Mouse (Mus musculus) myocyte (in vitro differentiated cells): ENCODE measurements around the gene Morn5. TPM values are rescaled to one million over a fixed set of nuclear protein-coding genes. Genes with fewer than 3 reads are reported as not detected.

Experiments
- H3K27me3 ChIP-seq: one replicate; pipeline ENCODE4 v1.6.1; 2011; ENCODE audit not compliant: control insufficient read depth, insufficient read depth, insufficient read length
- H3K36me3 ChIP-seq: one replicate; pipeline ENCODE4 v1.6.1; 2011; ENCODE audit not compliant: control insufficient read depth, insufficient read depth
- H3K4me2 ChIP-seq: one replicate; pipeline ENCODE4 v1.6.1; 2011; ENCODE audit warnings: low read depth, control low read depth
- H3K4me3 ChIP-seq: one replicate; pipeline ENCODE4 v1.5.1; 2011; ENCODE audit warnings: mild to moderate bottlenecking, control low read depth, moderate library complexity
- H3K79me2 ChIP-seq: one replicate; pipeline ENCODE4 v1.6.1; 2011; ENCODE audit not compliant: control insufficient read depth, insufficient read depth
- H3ac ChIP-seq: one replicate; pipeline ENCODE4 v1.6.1; 2011; ENCODE audit not compliant: control insufficient read depth, insufficient read length
- CEBPB ChIP-seq: IDR thresholded peaks from 2 replicates; pipeline ENCODE4 v1.6.1; 2011; ENCODE audit warnings: mild to moderate bottlenecking, moderate library complexity; ENCODE audit not compliant: poor library complexity, insufficient read depth, severe bottlenecking
- E2F4 ChIP-seq: IDR thresholded peaks from one replicate; pipeline ENCODE4 v1.6.1; 2011; ENCODE audit warnings: mild to moderate bottlenecking, control low read depth, moderate library complexity; ENCODE audit not compliant: insufficient read depth
- MAX ChIP-seq: IDR thresholded peaks from one replicate; pipeline ENCODE4 v1.6.1; 2011; ENCODE audit warnings: low read depth, mild to moderate bottlenecking, control low read depth
- MYOD1 ChIP-seq, 3 experiments: IDR thresholded peaks; one replicate each; pipeline ENCODE4 v1.6.1; 2011; ENCODE audit warnings: control low read depth in 2 of 3, low read depth in 2 of 3, mild to moderate bottlenecking in 2 of 3, moderate library complexity in 1 of 3; ENCODE audit not compliant: insufficient read length in 2 of 3, control insufficient read depth in 1 of 3
- MYOG ChIP-seq, 3 experiments: IDR thresholded peaks; one replicate each; pipeline ENCODE4 v1.6.1; 2011; ENCODE audit warnings: control low read depth in 2 of 3, low read depth in 2 of 3, mild to moderate bottlenecking in 2 of 3; ENCODE audit not compliant: insufficient read length in 2 of 3, control insufficient read depth in 1 of 3, insufficient read depth in 1 of 3
- POLR2A ChIP-seq: IDR thresholded peaks from one replicate; pipeline ENCODE4 v1.6.1; 2011; ENCODE audit warnings: low read depth, mild to moderate bottlenecking, control low read depth, moderate library complexity; ENCODE audit not compliant: insufficient read length
- POLR2AphosphoS2 ChIP-seq: IDR thresholded peaks from one replicate; pipeline ENCODE4 v1.6.1; 2011; ENCODE audit warnings: low read depth, control low read depth; ENCODE audit not compliant: insufficient read length
- REST ChIP-seq: IDR thresholded peaks from one replicate; pipeline ENCODE4 v1.6.1; 2011; ENCODE audit warnings: mild to moderate bottlenecking, control low read depth, moderate library complexity; ENCODE audit not compliant: insufficient read depth, insufficient read length
- SRF ChIP-seq: IDR thresholded peaks from one replicate; pipeline ENCODE4 v1.6.1; 2011; ENCODE audit warnings: low read depth; ENCODE audit not compliant: control insufficient read depth, insufficient read length
- TCF12 ChIP-seq: IDR thresholded peaks from one replicate; pipeline ENCODE4 v1.6.1; 2011; ENCODE audit warnings: mild to moderate bottlenecking, control low read depth; ENCODE audit not compliant: poor library complexity, insufficient read depth, severe bottlenecking
- TCF3 ChIP-seq: IDR thresholded peaks from one replicate; pipeline ENCODE4 v1.6.1; 2011; ENCODE audit warnings: low read depth, control low read depth; ENCODE audit not compliant: insufficient read length
- USF1 ChIP-seq: IDR thresholded peaks from one replicate; pipeline ENCODE4 v1.6.1; 2011; ENCODE audit warnings: low read depth, mild to moderate bottlenecking, control low read depth, moderate library complexity
- polyA plus RNA-seq: library from polyadenylated mRNA; unstranded; fragments of >200 nt; fragmentation: generic; extraction: Trizol; gene quantifications from one replicate; pipeline ENCODE4 v1.2.1, GENCODE M21; 2012; ENCODE audit warnings: missing spikeins

The Morn5 gene
- polyA plus RNA-seq, 1 experiment, result 0.16 TPM

GRCm38 (mm10) chr2:36081446-36081845, 32.2 kb downstream of the Morn5 start:
- no peaks in the 10 kb centered on the region for H3K36me3 ChIP-seq
- no peak overlapping the region for H3K4me3 ChIP-seq
- H3K27me3 ChIP-seq, result no peaks in the 10 kb centered on the region
- TF ChIP-seq CEBPB (no peak), POLR2AphosphoS2 (no peak), REST (no peak), MYOD1 (IDR thresholded peaks at IDR 0.05; ENCODE audit: control insufficient read depth in 1 of 3, insufficient read length in 2 of 3, low read depth in 2 of 3) (no peak), SRF (no peak), USF1 (no peak), MYOG (IDR thresholded peaks at IDR 0.05; ENCODE audit: control insufficient read depth in 1 of 3, insufficient read depth in 1 of 3, insufficient read length in 2 of 3, low read depth in 2 of 3) (no peak), POLR2A (no peak), E2F4 (no peak), MAX (no peak), TCF12 (no peak), TCF3 (no peak)
- no peak overlapping the region for H3K4me2 ChIP-seq
- H3ac ChIP-seq, result no peak overlapping the region
- H3K79me2 ChIP-seq, result no peaks in the 10 kb centered on the region

GRCm38 (mm10) chr2:36082802-36083580, 33.7 kb downstream of the Morn5 start:
- no peak overlapping the region for H3K4me2 ChIP-seq
- H3K27me3 ChIP-seq, result no peaks in the 10 kb centered on the region
- no peaks in the 10 kb centered on the region for H3K79me2 ChIP-seq
- H3K4me3 ChIP-seq, result no peak overlapping the region
- no peaks in the 10 kb centered on the region for H3K36me3 ChIP-seq
- TF ChIP-seq TCF3 (no peak), POLR2AphosphoS2 (no peak), TCF12 (no peak), MAX (no peak), E2F4 (no peak), REST (no peak), USF1 (no peak), MYOD1 (IDR thresholded peaks at IDR 0.05; ENCODE audit: control insufficient read depth in 1 of 3, insufficient read length in 2 of 3, low read depth in 2 of 3) (no peak), POLR2A (no peak), MYOG (IDR thresholded peaks at IDR 0.05; ENCODE audit: control insufficient read depth in 1 of 3, insufficient read depth in 1 of 3, insufficient read length in 2 of 3, low read depth in 2 of 3) (no peak), CEBPB (no peak), SRF (no peak)
- H3ac ChIP-seq, result no peak overlapping the region

GRCm38 (mm10) chr2:36085041-36085440, 35.8 kb downstream of the Morn5 start:
- TF ChIP-seq POLR2AphosphoS2 (no peak), TCF12 (no peak), TCF3 (no peak), POLR2A (no peak), USF1 (no peak), MYOD1 (IDR thresholded peaks at IDR 0.05; ENCODE audit: control insufficient read depth in 1 of 3, insufficient read length in 2 of 3, low read depth in 2 of 3) (no peak), REST (no peak), MAX (no peak), E2F4 (no peak), MYOG (IDR thresholded peaks at IDR 0.05; ENCODE audit: control insufficient read depth in 1 of 3, insufficient read depth in 1 of 3, insufficient read length in 2 of 3, low read depth in 2 of 3) (no peak), SRF (no peak), CEBPB (no peak)
- Histone ChIP-seq H3ac (no peak overlapping the region), H3K4me3 (no peak overlapping the region), H3K4me2 (no peak overlapping the region), H3K27me3 (no peaks in the 10 kb centered on the region), H3K79me2 (no peaks in the 10 kb centered on the region), H3K36me3 (no peaks in the 10 kb centered on the region)

GRCm38 (mm10) chr2:36089190-36089589, 39.9 kb downstream of the Morn5 start:
- Histone ChIP-seq H3K79me2 (no peaks in the 10 kb centered on the region), H3K27me3 (no peaks in the 10 kb centered on the region), H3K4me2 (no peak overlapping the region), H3K36me3 (no peaks in the 10 kb centered on the region), H3ac (no peak overlapping the region), H3K4me3 (no peak overlapping the region)
- TF ChIP-seq MYOG (IDR thresholded peaks at IDR 0.05; ENCODE audit: control insufficient read depth in 1 of 3, insufficient read depth in 1 of 3, insufficient read length in 2 of 3, low read depth in 2 of 3), result no peak
- no peak for TF ChIP-seq USF1
- TF ChIP-seq REST, result no peak
- no peak for TF ChIP-seq MYOD1 (IDR thresholded peaks at IDR 0.05; ENCODE audit: control insufficient read depth in 1 of 3, insufficient read length in 2 of 3, low read depth in 2 of 3)
- no peak for TF ChIP-seq TCF3
- no peak for TF ChIP-seq SRF
- TF ChIP-seq E2F4, result no peak
- TF ChIP-seq MAX, result no peak
- TF ChIP-seq POLR2AphosphoS2, result no peak
- no peak for TF ChIP-seq CEBPB
- TF ChIP-seq POLR2A, result no peak
- no peak for TF ChIP-seq TCF12
